Mouse (Mus musculus): ENCODE results near the gene 1700017N19Rik.

Gene 1700017N19Rik

DNA sequence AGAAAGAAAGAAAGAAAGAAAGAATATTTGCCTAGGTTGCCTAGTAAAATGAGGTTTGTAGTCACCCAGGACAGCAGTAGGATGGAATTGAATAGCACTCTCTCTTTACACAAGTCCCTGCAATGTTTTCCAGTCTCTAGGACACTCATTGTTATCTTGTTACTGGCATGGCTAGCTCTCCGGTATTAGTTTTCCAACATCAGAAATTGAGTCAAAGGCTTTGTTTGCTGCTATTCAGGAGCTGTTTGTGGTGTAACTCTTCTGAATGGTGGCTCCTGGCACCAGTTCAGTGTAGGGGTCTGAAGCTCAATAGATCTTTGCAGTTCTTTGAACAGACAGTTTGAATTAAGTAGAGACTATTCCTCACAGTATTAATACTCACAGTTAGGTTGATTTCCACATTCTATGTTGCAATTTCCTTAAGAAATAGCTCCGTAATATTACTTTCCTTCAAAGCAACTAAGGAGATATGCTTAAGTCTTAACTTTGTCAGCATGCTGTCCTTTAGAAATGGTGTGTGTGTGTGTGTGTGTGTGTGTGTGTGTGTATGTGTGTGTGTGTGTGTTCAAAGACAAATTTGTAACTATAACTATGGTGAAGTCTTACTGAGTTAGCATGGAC, 71.8 kb downstream of the 1700017N19Rik start:
- DNase-seq (ENCODE audit: low spot score in 2 of 2) = no peak

Measured in urinary bladder, postnatal 4 days (tissue).